Mouse (Mus musculus): ENCODE measurements at regions not wholly inside any gene's neighbourhood (a gene's known extent, or its start where the extent isn't known, plus 50 kb on each side); places are given as distances from the start of the nearest gene placed in this dataset.

DNA sequence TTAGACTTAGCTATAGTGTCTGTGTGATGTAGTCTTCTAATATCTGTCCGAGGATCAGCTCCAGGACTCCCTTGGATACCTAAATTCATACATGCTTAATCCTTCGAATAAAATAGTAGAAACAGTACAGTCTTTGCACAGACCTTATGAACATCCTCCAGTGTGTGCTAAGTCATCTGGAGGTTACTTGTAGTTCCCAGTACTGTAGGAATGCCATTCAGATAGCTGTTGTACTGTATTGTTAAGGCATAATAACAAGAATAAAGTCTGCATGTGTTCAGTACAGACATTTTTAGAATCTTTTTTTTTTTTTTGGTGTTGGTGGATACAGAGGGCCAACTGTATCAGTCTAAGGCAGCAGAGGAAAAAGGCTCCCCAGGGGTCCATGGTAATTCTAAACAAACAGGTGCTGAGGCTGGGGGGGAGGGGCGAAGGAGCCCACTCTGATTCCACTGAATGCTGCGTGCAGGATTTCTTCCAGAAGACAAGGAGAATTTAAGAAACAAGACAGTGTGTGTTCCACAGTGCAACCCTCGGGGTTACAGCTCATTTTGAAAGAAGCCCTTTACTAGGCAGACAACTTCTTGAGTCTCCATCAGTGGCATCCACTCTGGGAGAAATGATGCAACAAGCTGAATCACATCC, 67.7 kb upstream of the Kiz start:
- no peak overlapping the region for H3K4me3 ChIP-seq (ENCODE audit: low read depth, low read length)
- H3K27me3 ChIP-seq (replicated peaks; ENCODE audit: control insufficient read depth, insufficient read depth, low read length), result no peaks in the 10 kb centered on the region
- H3K9ac ChIP-seq (ENCODE audit: low read depth, low read length), result no peak overlapping the region
- no peak for ATAC-seq
- no peak for TF ChIP-seq CTCF (IDR thresholded peaks at IDR 0.05; ENCODE audit: low read depth)
- no peaks in the 10 kb centered on the region for H3K9me3 ChIP-seq (ENCODE audit: control insufficient read depth)
- 77% methylated on average over 5 of the region's 5 CpGs for WGBS
- H3K4me1 ChIP-seq (replicated peaks; ENCODE audit: control insufficient read depth, insufficient read depth, low read length), result no peaks in the 10 kb centered on the region
- no peak overlapping the region for H3K4me2 ChIP-seq (replicated peaks; ENCODE audit: low read depth)
- no peak overlapping the region for H3K27ac ChIP-seq (ENCODE audit: low read depth, low read length)
- H3K36me3 ChIP-seq (ENCODE audit: control insufficient read depth, insufficient read depth), result no peaks in the 10 kb centered on the region

DNA sequence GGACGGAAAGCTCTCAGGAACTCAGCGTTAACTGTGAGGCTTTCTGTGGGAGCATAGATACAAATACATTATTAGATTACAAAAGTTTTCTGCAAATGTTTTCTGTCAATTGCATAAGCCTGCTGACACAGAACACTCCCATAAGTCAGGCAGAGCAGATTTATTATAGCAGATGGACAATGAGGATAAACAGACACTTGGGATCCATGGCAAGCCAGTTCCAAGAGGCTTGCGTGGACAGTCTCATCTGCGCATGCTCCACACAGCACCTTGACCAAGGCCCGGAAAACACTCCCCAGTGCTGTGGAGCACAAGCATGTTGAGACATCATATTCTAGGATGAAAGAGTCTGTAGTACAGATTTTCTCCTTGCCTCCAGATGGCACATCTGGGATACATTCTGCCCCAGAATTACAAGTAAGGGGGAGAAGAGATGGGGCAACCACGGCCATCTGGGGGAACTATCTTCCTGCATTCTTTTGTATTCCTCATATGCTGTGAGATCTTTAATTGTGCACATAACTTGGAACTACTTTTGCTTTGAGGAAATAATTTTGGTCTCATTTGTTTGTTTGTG, 62.7 kb upstream of the Kiz start:
- no peak for TF ChIP-seq CTCF (IDR thresholded peaks at IDR 0.05; ENCODE audit: low read depth)
- Histone ChIP-seq H3K36me3 (ENCODE audit: control insufficient read depth, insufficient read depth) (no peaks in the 10 kb centered on the region), H3K4me2 (replicated peaks; ENCODE audit: low read depth) (no peak overlapping the region), H3K9me3 (ENCODE audit: control insufficient read depth) (no peaks in the 10 kb centered on the region), H3K27ac (ENCODE audit: low read depth, low read length) (no peak overlapping the region), H3K9ac (ENCODE audit: low read depth, low read length) (no peak overlapping the region), H3K4me1 (replicated peaks; ENCODE audit: control insufficient read depth, insufficient read depth, low read length) (no peaks in the 10 kb centered on the region), H3K27me3 (replicated peaks; ENCODE audit: control insufficient read depth, insufficient read depth, low read length) (no peaks in the 10 kb centered on the region), H3K4me3 (ENCODE audit: low read depth, low read length) (no peak overlapping the region)
- 67% methylated on average over 6 of the region's 6 CpGs for WGBS
- no peak for ATAC-seq

DNA sequence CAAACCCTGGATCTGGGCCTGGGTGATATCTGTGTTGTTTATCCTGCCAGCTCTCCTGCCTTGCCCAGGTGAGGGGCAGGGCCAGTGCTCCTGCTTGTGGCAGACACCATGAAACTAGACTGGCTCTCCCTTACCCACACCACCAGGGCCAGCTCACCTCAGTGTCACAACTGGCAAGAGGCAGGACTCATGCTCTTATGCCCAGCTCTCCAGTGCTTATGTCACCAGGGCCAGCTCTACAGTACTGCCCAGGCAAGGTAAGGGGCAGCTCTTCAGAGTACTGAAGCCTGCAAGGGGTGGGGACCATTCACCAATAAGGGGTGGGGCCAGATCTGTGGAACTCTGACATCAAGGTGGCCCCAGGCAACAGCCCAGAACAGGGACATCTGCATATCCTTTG, 52.7 kb upstream of the Kiz start:
- Histone ChIP-seq H3K36me3 (ENCODE audit: control insufficient read depth, insufficient read depth) (no peaks in the 10 kb centered on the region), H3K9ac (ENCODE audit: low read depth, low read length) (no peak overlapping the region), H3K27me3 (replicated peaks; ENCODE audit: control insufficient read depth, insufficient read depth, low read length) (no peaks in the 10 kb centered on the region), H3K27ac (ENCODE audit: low read depth, low read length) (no peak overlapping the region), H3K9me3 (ENCODE audit: control insufficient read depth) (no peaks in the 10 kb centered on the region), H3K4me3 (ENCODE audit: low read depth, low read length) (no peak overlapping the region), H3K4me1 (replicated peaks; ENCODE audit: control insufficient read depth, insufficient read depth, low read length) (no peaks in the 10 kb centered on the region), H3K4me2 (replicated peaks; ENCODE audit: low read depth) (no peak overlapping the region)
- ATAC-seq, result no peak
- TF ChIP-seq CTCF (IDR thresholded peaks at IDR 0.05; ENCODE audit: low read depth), result no peak

All from intestine, postnatal 0 days (tissue).